In the genomic region with DNA sequence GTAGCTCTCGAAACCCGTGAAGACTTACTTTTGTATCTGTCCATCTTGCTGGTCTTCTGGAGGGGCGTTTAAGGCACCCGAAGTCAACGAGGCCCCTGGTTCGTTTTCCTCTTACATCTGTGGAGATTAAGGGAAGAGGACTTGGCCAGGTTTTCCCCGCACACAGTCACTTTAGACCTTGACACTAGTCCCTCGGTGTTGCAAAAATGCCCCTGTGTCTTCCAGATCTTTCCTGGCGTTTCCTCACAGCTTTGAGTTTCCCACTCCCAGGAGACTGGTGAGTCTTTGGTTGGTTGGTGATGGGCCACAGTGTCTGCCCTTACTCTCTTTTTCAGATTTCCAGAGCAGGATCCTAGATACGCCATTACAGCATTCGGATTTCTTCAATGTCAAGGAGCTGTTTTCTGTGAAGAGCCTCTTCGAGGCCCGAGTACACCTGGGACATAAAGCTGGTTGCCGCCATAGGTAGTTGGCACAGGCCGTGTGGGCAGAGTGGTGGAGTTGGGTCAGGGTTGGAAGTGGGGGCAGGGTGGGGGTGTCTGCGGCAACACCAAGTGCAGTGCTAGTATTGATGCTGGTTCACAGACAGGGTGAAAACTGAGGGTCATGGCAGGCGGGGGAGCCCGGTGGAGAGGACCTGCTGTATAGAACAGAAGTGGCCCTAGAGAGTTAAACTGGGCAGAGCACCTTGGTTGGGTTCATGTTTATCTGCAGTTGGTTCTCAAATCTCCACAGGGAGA, we compare ENCODE assay signal across 8 mouse cellular contexts. TPM values are rescaled to one million over a fixed set of nuclear protein-coding genes. Genes with fewer than 3 reads are reported as not detected.
DNase-seq lines count a peak whose midpoint lies in the region; ATAC-seq and TF ChIP-seq lines count a peak whose summit lies in the region.

No protein-coding gene starts in this region.

- H3K4me2 ChIP-seq in liver, embryonic 11.5 days = peak overlapping the region; percentile 92

- peak overlapping the region; percentile 95 for H3K27ac ChIP-seq in heart, embryonic 10.5 days
- peak overlapping the region; percentile 96 for H3K27ac ChIP-seq in forebrain, embryonic 10.5 days
- H3K27ac ChIP-seq in liver, embryonic 11.5 days (ENCODE audit: low read depth, low read length) = no peak overlapping the region

- peaks cover 46% of the 10 kb centered on the region for H3K36me3 ChIP-seq in heart, embryonic 10.5 days
- peaks cover 41% of the 10 kb centered on the region for H3K36me3 ChIP-seq in E14TG2a.4 (ENCODE audit: insufficient read depth, low read length)
- peaks cover 49% of the 10 kb centered on the region for H3K36me3 ChIP-seq in forebrain, embryonic 10.5 days (replicated peaks)
- H3K36me3 ChIP-seq in liver, embryonic 11.5 days (ENCODE audit: control insufficient read depth, insufficient read depth, low read length) = peaks cover 30% of the 10 kb centered on the region

- DNase-seq in heart, embryonic 10.5 days (ENCODE audit: low spot score) = no peak
- no peak for DNase-seq in heart, postnatal 4 days
- no peak for DNase-seq in forebrain, embryonic 10.5 days (ENCODE audit: extremely low spot score, low spot score)
- DNase-seq in liver, embryonic 11.5 days (ENCODE audit: low spot score) = no peak
- no peak for DNase-seq in left cerebral cortex, postnatal 25 days (ENCODE audit: low spot score in 2 of 2)
- no peak for DNase-seq in cerebellum, adult 18-20 months

- H3K9me3 ChIP-seq in heart, embryonic 10.5 days = 0 out of 2 replicates have a peak, but pooled peaks cover 2% of the 10 kb centered on the region
- no peaks in the 10 kb centered on the region for H3K9me3 ChIP-seq in E14TG2a.4 (ENCODE audit: low read length)
- H3K9me3 ChIP-seq in forebrain, embryonic 10.5 days = peaks cover 13% of the 10 kb centered on the region; the same call in 1 of the 2 replicates
- H3K9me3 ChIP-seq in liver, embryonic 11.5 days (ENCODE audit: control insufficient read depth, low read length) = 0 out of 2 replicates have a peak, but pooled peaks cover 3% of the 10 kb centered on the region

- H3K27me3 ChIP-seq in heart, embryonic 10.5 days (ENCODE audit: insufficient read depth, poor library complexity, severe bottlenecking) = peaks cover 21% of the 10 kb centered on the region
- H3K27me3 ChIP-seq in E14TG2a.4 (ENCODE audit: insufficient read depth, low read length) = peaks cover 3% of the 10 kb centered on the region; the same call in 1 of the 2 replicates
- H3K27me3 ChIP-seq in forebrain, embryonic 10.5 days (ENCODE audit: poor library complexity, severe bottlenecking) = peaks cover 18% of the 10 kb centered on the region
- peaks cover 13% of the 10 kb centered on the region for H3K27me3 ChIP-seq in liver, embryonic 11.5 days (replicated peaks; ENCODE audit: control insufficient read depth, insufficient read depth, low read length)

- no peak for ATAC-seq in liver, embryonic 11.5 days (replicated peaks; ENCODE audit: low FRiP score)
- no peak for ATAC-seq in monocyte, adult 5-6 weeks (replicated peaks; ENCODE audit: insufficient number of reproducible peaks, low FRiP score, low TSS enrichment, poor library complexity, severe bottlenecking)

- H3K9ac ChIP-seq in liver, embryonic 11.5 days (ENCODE audit: low read depth, low read length) = peak overlapping the region; percentile 93

- TF ChIP-seq CTCF in E14TG2a.4 (conservative IDR thresholded peaks at IDR 0.05; ENCODE audit: low read length) = no peak

- intact Hi-C loops in left cerebral cortex, postnatal 25 days (cut with DNase I) = no loop called here

- 52% methylated on average over 18 of the region's 18 CpGs for WGBS in heart, embryonic 10.5 days
- 55% methylated on average over 18 of the region's 18 CpGs for WGBS in forebrain, embryonic 10.5 days
- WGBS in liver, embryonic 11.5 days = 48% methylated on average over 18 of the region's 18 CpGs

- peaks cover 22% of the 10 kb centered on the region for H3K4me1 ChIP-seq in heart, embryonic 10.5 days
- peaks cover 71% of the 10 kb centered on the region for H3K4me1 ChIP-seq in E14TG2a.4 (replicated peaks; ENCODE audit: low read depth, low read length)
- H3K4me1 ChIP-seq in forebrain, embryonic 10.5 days = peaks cover 34% of the 10 kb centered on the region
- peaks cover 12% of the 10 kb centered on the region for H3K4me1 ChIP-seq in liver, embryonic 11.5 days (replicated peaks; ENCODE audit: control insufficient read depth, insufficient read depth, low read length)

- peak overlapping the region; percentile 92 for H3K4me3 ChIP-seq in heart, embryonic 10.5 days
- H3K4me3 ChIP-seq in E14TG2a.4 (replicated peaks; ENCODE audit: low read length) = peak overlapping the region; percentile 99
- peak overlapping the region; percentile 99 for H3K4me3 ChIP-seq in forebrain, embryonic 10.5 days
- peak overlapping the region; percentile 96 for H3K4me3 ChIP-seq in liver, embryonic 11.5 days (ENCODE audit: low read depth, low read length)

RNA-seq across cellular contexts. Expression of a gene that starts 0.8 kb away (rescaled TPM):
- polyA plus RNA-seq in heart, embryonic 10.5 days (2016; fragmentation: Nextera tagmentation; extraction: Ambion mirVana) = 60.7 and 67.7 TPM in 2 replicates
- 10 to 100 TPM; 48.3 to 50.4 TPM for total RNA-seq in heart, postnatal 4 days (2021)
- polyA plus RNA-seq in forebrain, embryonic 10.5 days (2016; fragmentation: Nextera tagmentation; extraction: Ambion mirVana) = 68.1 and 70.3 TPM in 2 replicates
- 68.2 and 69.3 TPM in 2 replicates for polyA plus RNA-seq in liver, embryonic 11.5 days (2014; fragmentation: Nextera tagmentation; extraction: Ambion mirVana)
- total RNA-seq in monocyte, adult 5-6 weeks (2017) = 6.6 to 12.3 TPM (median 7.7 TPM) in 3 replicates
- total RNA-seq in left cerebral cortex, postnatal 25 days (2021) = 10 to 100 TPM; 39.1 to 41.1 TPM

RNA-seq across cellular contexts. Expression of a gene that starts 2.5 kb away (rescaled TPM):
- 0.54 and 0.72 TPM in 2 replicates for polyA plus RNA-seq in heart, embryonic 10.5 days (2016; fragmentation: Nextera tagmentation; extraction: Ambion mirVana)
- not detected for total RNA-seq in heart, postnatal 4 days (2021)
- 2.0 and 2.4 TPM in 2 replicates for polyA plus RNA-seq in forebrain, embryonic 10.5 days (2016; fragmentation: Nextera tagmentation; extraction: Ambion mirVana)
- polyA plus RNA-seq in liver, embryonic 11.5 days (2014; fragmentation: Nextera tagmentation; extraction: Ambion mirVana) = 0.29 TPM in 1 of 2 replicates, not detected in the other
- total RNA-seq in monocyte, adult 5-6 weeks (2017) = not detected in 3 replicates
- total RNA-seq in left cerebral cortex, postnatal 25 days (2021) = 1 to 10 TPM; 3.2 to 5.4 TPM

RNA-seq across cellular contexts. Expression of a gene that starts 22.1 kb away (rescaled TPM):
- polyA plus RNA-seq in heart, embryonic 10.5 days (2016; fragmentation: Nextera tagmentation; extraction: Ambion mirVana) = 3.6 and 3.7 TPM in 2 replicates
- 1 to 10 TPM; 6.9 to 7.4 TPM for total RNA-seq in heart, postnatal 4 days (2021)
- 5.8 and 6.1 TPM in 2 replicates for polyA plus RNA-seq in forebrain, embryonic 10.5 days (2016; fragmentation: Nextera tagmentation; extraction: Ambion mirVana)
- 1.3 and 1.5 TPM in 2 replicates for polyA plus RNA-seq in liver, embryonic 11.5 days (2014; fragmentation: Nextera tagmentation; extraction: Ambion mirVana)
- total RNA-seq in monocyte, adult 5-6 weeks (2017) = 0.10 TPM in 1 of 3 replicates, not detected in the others
- 10 to 100 TPM; 23.5 to 29.0 TPM for total RNA-seq in left cerebral cortex, postnatal 25 days (2021)

RNA-seq across cellular contexts. Expression of a gene that starts 28.0 kb away (rescaled TPM):
- 0.13 TPM in 1 of 2 replicates, not detected in the other for polyA plus RNA-seq in heart, embryonic 10.5 days (2016; fragmentation: Nextera tagmentation; extraction: Ambion mirVana)
- 1 to 10 TPM in 1 of 2 experiments, under 1 TPM in 1; 0.83 to 1.8 TPM for total RNA-seq in heart, postnatal 4 days (2021)
- polyA plus RNA-seq in forebrain, embryonic 10.5 days (2016; fragmentation: Nextera tagmentation; extraction: Ambion mirVana) = not detected in 2 replicates
- polyA plus RNA-seq in liver, embryonic 11.5 days (2014; fragmentation: Nextera tagmentation; extraction: Ambion mirVana) = 0.22 and 0.32 TPM in 2 replicates
- total RNA-seq in monocyte, adult 5-6 weeks (2017) = 0.76 to 1.8 TPM in 2 of 3 replicates, not detected in the other
- 1 to 10 TPM; 2.5 to 2.7 TPM for total RNA-seq in left cerebral cortex, postnatal 25 days (2021)

RNA-seq across cellular contexts. Expression of a gene that starts 37.2 kb away (rescaled TPM):
- not detected in 2 replicates for polyA plus RNA-seq in heart, embryonic 10.5 days (2016; fragmentation: Nextera tagmentation; extraction: Ambion mirVana)
- total RNA-seq in heart, postnatal 4 days (2021) = 1 to 10 TPM in 1 of 2 experiments, not detected in 1; 1.2 TPM
- not detected in 2 replicates for polyA plus RNA-seq in forebrain, embryonic 10.5 days (2016; fragmentation: Nextera tagmentation; extraction: Ambion mirVana)
- polyA plus RNA-seq in liver, embryonic 11.5 days (2014; fragmentation: Nextera tagmentation; extraction: Ambion mirVana) = 0.73 and 0.78 TPM in 2 replicates
- not detected in 3 replicates for total RNA-seq in monocyte, adult 5-6 weeks (2017)
- 1 to 10 TPM; 1.1 to 1.2 TPM for total RNA-seq in left cerebral cortex, postnatal 25 days (2021)
